In genomic region chr5:5618329-5618728, GRCm38 (mm10) we compare ENCODE assay signal across 24 mouse cellular contexts. TPM values are rescaled to one million over a fixed set of nuclear protein-coding genes. Genes with fewer than 3 reads are reported as not detected.
DNase-seq lines count a peak whose midpoint lies in the region; ATAC-seq and TF ChIP-seq lines count a peak whose summit lies in the region.
"Had no signal": no experiment of that assay in that cellular context is flagged by ENCODE, and none has a peak within 500 bp of the region (broad histone marks: within the 10 kb centered on the region; RNA-seq: fewer than 3 reads in every experiment).

No protein-coding gene starts in this region.

- intact Hi-C loops in heart, postnatal 36 days (cut with DNase I): no loop called here

- H3K27ac ChIP-seq in cerebellum, adult 2 months (ENCODE audit: insufficient read depth, low read length): no peak overlapping the region
- H3K27ac ChIP-seq: embryonic facial prominence, embryonic 13.5 days; forebrain, embryonic 15.5 days; heart, embryonic 10.5 days; hindbrain, embryonic 13.5 days; intestine, embryonic 15.5 days had no signal

- WGBS in cerebellum, adult 2 months: 64% methylated on average over 4 of the region's 4 CpGs

- H3K9me3 ChIP-seq in G1E (replicated peaks): no peaks in the 10 kb centered on the region
- H3K9me3 ChIP-seq: embryonic facial prominence, embryonic 13.5 days; forebrain, embryonic 15.5 days; heart, embryonic 10.5 days; hindbrain, embryonic 13.5 days; intestine, embryonic 15.5 days had no signal

- TF ChIP-seq CTCF in G1E (IDR thresholded peaks at IDR 0.05; ENCODE audit: low read depth, low read length): no peak
- TF ChIP-seq CTCF in cerebellum, adult 2 months (IDR thresholded peaks at IDR 0.05; ENCODE audit: borderline replicate concordance, insufficient read depth, low read depth, low read length): no peak

- peaks cover 4% of the 10 kb centered on the region for H3K27me3 ChIP-seq in G1E (ENCODE audit: insufficient read depth, low read length)
- no peaks in the 10 kb centered on the region for H3K27me3 ChIP-seq in cerebellum, adult 2 months (ENCODE audit: control insufficient read depth, insufficient read depth, low read length)
- H3K27me3 ChIP-seq: embryonic facial prominence, embryonic 13.5 days; forebrain, embryonic 15.5 days; hindbrain, embryonic 13.5 days; intestine, embryonic 15.5 days had no signal

- TF ChIP-seq POLR2A in cerebellum, adult 2 months (IDR thresholded peaks at IDR 0.05; ENCODE audit: borderline replicate concordance, insufficient read depth, low read length): no peak

- H3K4me3 ChIP-seq in G1E (ENCODE audit: low read depth, low read length): no peak overlapping the region
- no peak overlapping the region for H3K4me3 ChIP-seq in cerebellum, adult 2 months (replicated peaks; ENCODE audit: insufficient read depth, low read depth, low read length)
- H3K4me3 ChIP-seq: embryonic facial prominence, embryonic 13.5 days; forebrain, embryonic 15.5 days; heart, embryonic 10.5 days; hindbrain, embryonic 13.5 days; intestine, embryonic 15.5 days had no signal

- H3K4me1 ChIP-seq in G1E (ENCODE audit: insufficient read depth, low read depth, low read length): peaks cover 3% of the 10 kb centered on the region; the same call in 1 of the 2 replicates
- no peaks in the 10 kb centered on the region for H3K4me1 ChIP-seq in cerebellum, adult 2 months (ENCODE audit: control insufficient read depth, insufficient read depth, low read length)
- H3K4me1 ChIP-seq: embryonic facial prominence, embryonic 13.5 days; forebrain, embryonic 15.5 days; heart, embryonic 10.5 days; hindbrain, embryonic 13.5 days; intestine, embryonic 15.5 days had no signal

- no peaks in the 10 kb centered on the region for H3K36me3 ChIP-seq in G1E (replicated peaks)
- H3K36me3 ChIP-seq: embryonic facial prominence, embryonic 13.5 days; forebrain, embryonic 15.5 days; heart, embryonic 10.5 days; hindbrain, embryonic 13.5 days; intestine, embryonic 15.5 days had no signal

- peak; percentile 2 for DNase-seq in adrenal gland, adult 2 months
- no peak for DNase-seq in adrenal gland, postnatal 14 days
- peak; percentile 71 for DNase-seq in 3T3-L1 (ENCODE audit: low read depth, low spot score)
- peak; percentile 2 for DNase-seq in G1E (ENCODE audit: low spot score)
- peak; percentile 9 for DNase-seq in adipocyte (ENCODE audit: low spot score)
- no peak for DNase-seq in cerebellum, postnatal 36 days
- no peak for DNase-seq in cerebellum, adult 2 months
- no peak for DNase-seq in heart, postnatal 36 days
- DNase-seq: adrenal gland, postnatal 25 days; cerebellum, adult 18-20 months; cerebellum, postnatal 10 days; embryo, embryonic 11 days; gastrocnemius, postnatal 36 days; heart, adult 11 months; heart, postnatal 10 days; kidney, adult 18-20 months had no signal

- no peak; the same call in 1 of the 2 replicates for ATAC-seq in G1E (ENCODE audit: extremely low read depth, insufficient number of reproducible peaks, low FRiP score, poor library complexity, severe bottlenecking)
- ATAC-seq: forebrain, embryonic 15.5 days; intestine, embryonic 15.5 days had no signal

RNA-seq across cellular contexts. Expression of gene Gm8773, which starts 44.7 kb away (rescaled TPM):
- not detected for total RNA-seq in adrenal gland, adult 2 months (2021)
- polyA plus RNA-seq in adrenal gland, adult 2 months (2012; rRNA removed): not detected in 2 replicates
- total RNA-seq in adrenal gland, postnatal 14 days (2021): not detected in 2 replicates
- total RNA-seq in G1E (2014; fragmentation: Nextera tagmentation): 1.4 and 5.7 TPM in 2 replicates
- 3.9 and 5.8 TPM in 2 replicates for total RNA-seq in G1E (2017)
- 0.27 and 0.34 TPM in 2 replicates for polyA plus RNA-seq in G1E (2012)
- 0.27 TPM in 1 of 2 replicates, not detected in the other for polyA plus RNA-seq in cerebellum, adult 2 months (2012; rRNA removed)
- total RNA-seq in heart, postnatal 36 days (2021): not detected
- total RNA-seq: adrenal gland, postnatal 25 days; common myeloid progenitor, adult 5-6 weeks; gastrocnemius, adult 8-10 months; gastrocnemius, postnatal 36 days; heart, postnatal 10 days; hematopoietic stem cell, adult 5-6 weeks had no signal

RNA-seq across cellular contexts. Expression of gene Cfap69, which starts 45.7 kb away (rescaled TPM):
- 1 to 10 TPM; 7.9 to 8.9 TPM for total RNA-seq in adrenal gland, adult 2 months (2021)
- polyA plus RNA-seq in adrenal gland, adult 2 months (2012; rRNA removed): 2.2 and 4.6 TPM in 2 replicates
- 6.8 TPM in 2 replicates for total RNA-seq in adrenal gland, postnatal 14 days (2021)
- not detected in 2 replicates for total RNA-seq in G1E (2014; fragmentation: Nextera tagmentation)
- total RNA-seq in G1E (2017): 0.23 and 1.6 TPM in 2 replicates
- polyA plus RNA-seq in G1E (2012): not detected in 2 replicates
- 10.3 and 11.2 TPM in 2 replicates for polyA plus RNA-seq in cerebellum, adult 2 months (2012; rRNA removed)
- total RNA-seq in heart, postnatal 36 days (2021): under 1 TPM; 0.28 to 0.73 TPM
- total RNA-seq: common myeloid progenitor, adult 5-6 weeks; hematopoietic stem cell, adult 5-6 weeks had no signal

RNA-seq across cellular contexts. Expression of gene Gtpbp10, which starts 59.0 kb away (rescaled TPM):
- 10 to 100 TPM; 11.1 to 13.4 TPM for total RNA-seq in adrenal gland, adult 2 months (2021)
- polyA plus RNA-seq in adrenal gland, adult 2 months (2012; rRNA removed): 0.33 and 0.94 TPM in 2 replicates
- total RNA-seq in adrenal gland, postnatal 14 days (2021): 15.9 and 19.4 TPM in 2 replicates
- total RNA-seq in G1E (2014; fragmentation: Nextera tagmentation): 0.38 and 0.73 TPM in 2 replicates
- 2.6 and 2.7 TPM in 2 replicates for total RNA-seq in G1E (2017)
- polyA plus RNA-seq in G1E (2012): 0.15 and 0.17 TPM in 2 replicates
- polyA plus RNA-seq in cerebellum, adult 2 months (2012; rRNA removed): 9.0 and 9.2 TPM in 2 replicates
- total RNA-seq in heart, postnatal 36 days (2021): 10 to 100 TPM; 10.6 to 10.9 TPM

Comparison
In these comparisons a context has a peak if more than half of its experiments do, and no peak if none do; other contexts are left out.
1. DNase-seq: peak in adrenal gland, adult 2 months (single experiment), 3T3-L1 (single experiment), G1E (single experiment) and adipocyte (single experiment); none in adrenal gland, postnatal 14 days (single experiment), cerebellum, postnatal 36 days (0 of 2), cerebellum, adult 2 months (0 of 2) and heart, postnatal 36 days (0 of 2).